Mouse (Mus musculus) liver, embryonic 14.5 days (tissue): ENCODE measurements around the gene Nkd1. TPM values are rescaled to one million over a fixed set of nuclear protein-coding genes. Genes with fewer than 3 reads are reported as not detected.
A peak's percentile ranks its signal among the peaks of the same experiment; 100 is the strongest.

Source experiments
- ATAC-seq: fragments of 200-750 bp; cut with Nextera tagmentation; 2 replicates; pipeline ENCODE4 v1.8.0; 2017; ENCODE audit warnings: moderate number of reproducible peaks, mild to moderate bottlenecking, moderate library complexity; ENCODE audit not compliant: insufficient read depth
- DNase-seq, 3 experiments: peaks; one replicate each; pipeline ENCODE4 v3.0.0-alpha.2; 2012 to 2013; ENCODE audit warnings: low read depth in 3 of 3, low spot score in 3 of 3
- H3K27ac ChIP-seq: fragments of 300-500 bp; sonication (generic); 2 replicates; pipeline ENCODE4 v1.5.1; 2014; ENCODE audit warnings: moderate library complexity, mild to moderate bottlenecking, control low read depth, inconsistent platforms
- H3K27me3 ChIP-seq: fragments of 300-500 bp; sonication (generic); 2 replicates; pipeline ENCODE4 v1.6.1; 2014; ENCODE audit warnings: mild to moderate bottlenecking, low read length, moderate library complexity; ENCODE audit not compliant: control insufficient read depth, insufficient read depth
- H3K36me3 ChIP-seq: fragments of 300-500 bp; sonication (generic); replicated peaks from 2 replicates; pipeline ENCODE4 v1.6.1; 2014; ENCODE audit warnings: low read depth; ENCODE audit not compliant: control insufficient read depth, insufficient read depth
- H3K4me1 ChIP-seq, 2 experiments: fragments of 200-500 bp in 1 of 2; fragments of 300-500 bp in 1 of 2; sonication (generic) in 1 of 2; replicated peaks; 2 replicates each; pipeline ENCODE4 v1.6.1; 2012 to 2014; ENCODE audit warnings: antibody characterized with exemption in 1 of 2, inconsistent platforms in 1 of 2, low read length in 1 of 2; ENCODE audit not compliant: control insufficient read depth in 2 of 2, insufficient read depth in 2 of 2
- H3K4me2 ChIP-seq: fragments of 300-500 bp; sonication (generic); 2 replicates; pipeline ENCODE4 v1.6.1; 2014; ENCODE audit warnings: low read depth, mild to moderate bottlenecking, control low read depth, moderate library complexity
- H3K4me3 ChIP-seq, 2 experiments: fragments of 200-500 bp in 1 of 2; fragments of 300-500 bp in 1 of 2; sonication (generic) in 1 of 2; 2 replicates each; pipeline ENCODE4 v1.5.1; 2012 to 2014; ENCODE audit warnings: low read depth in 2 of 2, low read length in 2 of 2, mild to moderate bottlenecking in 2 of 2, control low read depth in 1 of 2, inconsistent platforms in 1 of 2, moderate library complexity in 1 of 2; ENCODE audit not compliant: insufficient read depth in 1 of 2
- H3K9ac ChIP-seq: fragments of 300-500 bp; sonication (generic); replicated peaks from 2 replicates; pipeline ENCODE4 v1.6.1; 2014; ENCODE audit warnings: mild to moderate bottlenecking, control low read depth, moderate library complexity
- H3K9me3 ChIP-seq: fragments of 300-500 bp; sonication (generic); 2 replicates; pipeline ENCODE4 v1.6.1; 2016; ENCODE audit warnings: low read length, mixed read lengths; ENCODE audit not compliant: control insufficient read depth
- CTCF ChIP-seq: IDR thresholded peaks from 2 replicates; pipeline ENCODE4 v1.5.1; 2016; ENCODE audit warnings: antibody characterized with exemption, low read depth, control low read depth
- EP300 ChIP-seq: IDR thresholded peaks from 2 replicates; pipeline ENCODE4 v1.6.1; 2016; ENCODE audit warnings: antibody characterized with exemption, low read depth
- WGBS: fragments of 180-500 bp; shearing (Covaris S2); extraction: QIAGEN DNeasy Blood & Tissue Kit; methylation state at CpG from one replicate; pipeline ENCODE4 v1.1.7; 2014; ENCODE audit not compliant: insufficient replicate concordance; 5-methylcytosine and 5-hydroxymethylcytosine counted together
- polyA plus RNA-seq, 2 experiments: library from polyadenylated mRNA; depleted of rRNA in 1 of 2; stranded (reverse) in 1 of 2; unstranded in 1 of 2; fragments of >200 nt; fragmentation: Nextera tagmentation in 1 of 2; extraction: Ambion mirVana in 1 of 2; gene quantifications; 2 replicates each; pipeline versions ENCODE4 v1.2.1 to v1.2.3; 2012 to 2014

Gene Nkd1
- polyA plus RNA-seq, 2 experiments = 0.96 to 0.97 TPM

- 0 out of 4 replicates have a peak, but pooled peaks cover 0 to 7% of the 10 kb centered on the region in 2 experiments for H3K4me1 ChIP-seq
- H3K9ac ChIP-seq = no peak overlapping the region
- no peaks in the 10 kb centered on the region for H3K27me3 ChIP-seq
- H3K4me3 ChIP-seq = no peak overlapping the region
- no peak for DNase-seq
- TF ChIP-seq EP300 (no peak), CTCF (no peak)
- ATAC-seq = no peak
- WGBS = 53% methylated on average over 19 of the region's 19 CpGs
- H3K9me3 ChIP-seq = no peaks in the 10 kb centered on the region
- no peak overlapping the region for H3K27ac ChIP-seq
- H3K36me3 ChIP-seq = no peaks in the 10 kb centered on the region
- no peak overlapping the region for H3K4me2 ChIP-seq
Observed at GRCm38 (mm10) chr8:88537998-88538975, 17.1 kb downstream of the Nkd1 start.

- Histone ChIP-seq H3K27ac (no peak overlapping the region), H3K4me1 (0 out of 4 replicates have a peak, but pooled peaks cover 0 to 7% of the 10 kb centered on the region in 2 experiments), H3K36me3 (no peaks in the 10 kb centered on the region), H3K4me2 (no peak overlapping the region), H3K9ac (no peak overlapping the region), H3K9me3 (no peaks in the 10 kb centered on the region), H3K27me3 (no peaks in the 10 kb centered on the region), H3K4me3 (no peak overlapping the region)
- WGBS = 70% methylated on average over 7 of the region's 7 CpGs
- TF ChIP-seq CTCF (no peak), EP300 (no peak)
- ATAC-seq (no peak), DNase-seq (no peak)
Observed at GRCm38 (mm10) chr8:88538976-88539371, 17.8 kb downstream of the Nkd1 start.

GRCm38 (mm10) chr8:88539963-88540362, 18.8 kb downstream of the Nkd1 start:
- Histone ChIP-seq H3K27me3 (no peaks in the 10 kb centered on the region), H3K36me3 (no peaks in the 10 kb centered on the region), H3K4me2 (no peak overlapping the region), H3K9me3 (no peaks in the 10 kb centered on the region), H3K27ac (no peak overlapping the region), H3K9ac (no peak overlapping the region), H3K4me1 (0 out of 4 replicates have a peak, but pooled peaks cover 0 to 7% of the 10 kb centered on the region in 2 experiments), H3K4me3 (no peak overlapping the region)
- ATAC-seq = no peak
- DNase-seq = no peak
- 54% methylated on average over 4 of the region's 4 CpGs for WGBS
- no peak for TF ChIP-seq EP300
- peak; percentile 39 for TF ChIP-seq CTCF

DNA sequence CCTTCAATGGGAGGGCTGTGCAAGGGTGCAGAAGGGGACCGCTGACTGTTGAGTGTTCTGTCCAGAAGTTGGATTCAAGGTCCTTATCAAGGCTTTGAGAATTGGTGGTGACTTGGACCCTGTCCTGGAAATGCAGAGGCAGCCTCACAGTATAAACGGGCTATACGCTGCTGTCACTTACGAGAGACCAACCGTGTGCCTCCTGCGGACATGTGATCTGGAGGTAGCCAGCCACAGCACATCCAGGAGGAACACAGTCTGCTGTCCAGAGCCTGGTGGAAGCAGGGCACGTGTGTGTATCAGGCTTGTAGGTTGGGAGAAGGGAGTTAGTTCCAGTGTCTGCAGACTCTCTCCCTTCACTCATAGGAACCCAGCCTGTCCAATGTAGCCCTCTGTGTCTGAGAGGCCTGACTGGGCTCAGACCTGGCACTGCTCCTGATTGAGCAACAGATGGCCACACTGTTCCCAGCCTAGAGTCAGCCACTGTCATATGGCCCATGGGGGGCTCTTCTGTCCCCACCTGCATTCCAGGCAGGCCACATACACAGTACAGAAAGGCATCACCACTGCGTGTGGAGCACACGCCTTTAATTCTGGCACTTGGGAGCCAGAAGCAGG, 21.6 kb downstream of the Nkd1 start:
- Histone ChIP-seq H3K4me1 (0 out of 4 replicates have a peak, but pooled peaks cover 0 to 4% of the 10 kb centered on the region in 2 experiments), H3K36me3 (no peaks in the 10 kb centered on the region), H3K27me3 (no peaks in the 10 kb centered on the region), H3K4me2 (no peak overlapping the region), H3K4me3 (no peak overlapping the region), H3K9ac (no peak overlapping the region), H3K9me3 (no peaks in the 10 kb centered on the region), H3K27ac (no peak overlapping the region)
- no peak for ATAC-seq
- WGBS = 71% methylated on average over 9 of the region's 9 CpGs
- DNase-seq = no peak
- TF ChIP-seq EP300 (no peak), CTCF (no peak)

- no peaks in the 10 kb centered on the region for H3K4me1 ChIP-seq
- no peak overlapping the region for H3K4me2 ChIP-seq
- no peaks in the 10 kb centered on the region for H3K9me3 ChIP-seq
- 70% methylated on average over 4 of the region's 4 CpGs for WGBS
- DNase-seq = no peak
- no peak overlapping the region for H3K9ac ChIP-seq
- no peaks in the 10 kb centered on the region for H3K36me3 ChIP-seq
- no peak for TF ChIP-seq CTCF
- TF ChIP-seq EP300 = no peak
- H3K27me3 ChIP-seq = no peaks in the 10 kb centered on the region
- H3K4me3 ChIP-seq = no peak overlapping the region
- ATAC-seq = no peak
- H3K27ac ChIP-seq = no peak overlapping the region
Observed at GRCm38 (mm10) chr8:88544677-88545076, 23.5 kb downstream of the Nkd1 start.
